Mouse (Mus musculus) stomach, postnatal 0 days (tissue): ENCODE measurements around the gene Baz2a.

Experiments used
- CTCF ChIP-seq: IDR thresholded peaks from 2 replicates; pipeline ENCODE4 v1.5.1; 2016; ENCODE audit warnings: antibody characterized with exemption, low read depth, mild to moderate bottlenecking, moderate library complexity
- EP300 ChIP-seq: optimal IDR thresholded peaks from 2 replicates; pipeline ENCODE3; 2016; ENCODE audit warnings: antibody characterized with exemption

DNA sequence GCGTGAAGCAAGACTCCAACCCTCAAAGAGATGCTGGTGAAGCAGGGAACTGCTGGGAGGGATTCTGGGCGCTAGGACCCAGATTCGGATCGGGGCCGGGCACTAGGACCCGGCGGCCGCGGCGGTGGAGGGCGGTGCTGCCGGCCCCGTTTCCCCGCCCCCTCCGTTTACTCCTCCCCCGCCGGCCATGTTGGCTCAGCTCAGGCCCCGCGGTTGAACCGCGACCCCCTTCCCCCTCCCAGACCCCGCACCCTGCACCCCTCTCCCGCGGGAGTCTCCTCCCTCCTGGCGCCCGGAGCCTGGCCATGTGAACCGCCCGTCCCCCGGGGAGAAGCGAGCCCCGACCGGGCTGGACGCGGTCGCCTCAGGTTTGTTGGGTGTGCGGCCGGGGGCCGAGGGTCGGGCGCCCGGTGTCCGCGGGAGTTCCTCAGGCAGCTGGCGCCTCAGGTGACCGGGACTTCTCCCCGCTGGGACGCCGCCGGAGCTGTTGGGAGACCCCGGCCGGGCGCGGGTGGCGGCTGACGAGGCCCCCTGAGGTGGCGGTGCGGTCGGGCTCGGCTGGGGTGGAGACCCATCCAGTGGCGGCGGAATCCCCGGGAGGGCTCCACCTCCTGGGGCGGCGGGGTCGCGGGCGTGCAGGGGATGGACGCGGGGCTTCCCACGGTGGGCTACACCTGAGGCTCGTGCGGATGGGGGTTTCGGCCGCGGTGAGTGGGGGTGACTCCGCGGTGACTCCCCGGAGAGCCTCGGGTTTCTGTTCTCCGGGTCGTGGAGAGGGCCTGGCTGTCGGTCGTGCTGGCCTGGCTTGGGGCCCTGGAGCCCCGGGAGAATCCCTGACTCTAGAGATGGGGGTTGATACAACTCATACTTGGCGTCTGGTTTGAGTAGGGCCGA is 5.6 kb downstream of the Baz2a start:
- TF ChIP-seq CTCF (peak; percentile 38), EP300 (no peak)
